Mouse (Mus musculus) ovary, postnatal 36 days (tissue): ENCODE results near the gene Prpf4b.
"Not testable (repeated sequence)": the region's sequence is repeated elsewhere in the genome, so short reads cannot be mapped to it uniquely, and the experiment has no call there.

Experiments
- DNase-seq: peaks from one replicate; pipeline ENCODE4 v3.0.0; 2022; ENCODE audit warnings: low spot score, mixed read lengths

Prpf4b gene

DNA sequence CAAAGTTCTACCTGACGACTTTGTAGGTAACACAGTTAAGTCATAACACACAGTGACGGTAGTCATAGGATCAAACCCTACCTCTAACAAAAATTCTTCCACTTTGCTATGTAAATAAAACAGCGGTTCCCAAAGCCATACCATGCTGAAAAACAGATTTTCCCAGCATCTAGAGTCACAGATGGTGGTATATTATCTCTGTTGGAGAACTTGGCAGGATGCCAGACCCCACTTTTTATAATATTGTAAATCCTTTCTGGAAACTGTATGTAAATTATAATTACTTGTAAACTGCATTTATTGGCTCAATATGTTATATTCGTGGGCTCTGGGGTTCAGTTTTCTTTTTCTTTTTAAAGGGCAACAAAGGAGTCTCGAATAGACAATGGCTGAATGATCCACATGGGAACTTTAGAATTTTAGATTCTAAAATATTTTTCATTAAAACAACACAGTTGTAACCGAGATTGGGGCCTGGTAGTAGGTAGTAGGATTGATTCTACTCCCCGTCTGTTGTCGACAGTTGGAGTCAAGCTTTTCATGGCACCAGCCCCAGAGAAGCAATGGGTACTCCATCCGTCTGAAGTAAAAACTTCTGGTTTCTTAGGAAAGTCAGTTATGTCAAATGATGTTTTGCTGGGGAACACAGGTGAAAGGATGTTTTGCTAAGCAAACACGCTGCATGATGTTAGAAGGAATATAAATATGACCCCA is 60.0 kb downstream of the Prpf4b start:
- no peak for DNase-seq

DNA sequence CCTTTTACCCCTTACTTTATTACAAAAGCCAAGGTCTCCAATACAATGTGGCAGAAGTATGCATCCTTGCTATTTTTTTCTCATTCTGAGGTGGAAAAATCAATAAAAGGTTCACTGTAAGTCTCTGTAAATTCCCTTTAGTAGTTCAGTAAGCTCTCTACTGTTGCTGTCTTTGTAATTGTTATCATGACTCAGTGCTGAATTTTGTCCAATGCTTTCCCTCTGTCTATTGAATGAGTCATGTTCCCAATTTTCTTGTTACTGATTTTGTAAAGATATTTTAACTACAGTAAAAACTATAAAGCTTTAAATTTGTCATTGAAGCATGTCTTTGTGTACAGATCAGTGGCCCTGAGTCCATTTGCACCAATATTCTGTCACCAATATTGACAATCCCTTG is 67.3 kb downstream of the Prpf4b start:
- DNase-seq: no peak

DNA sequence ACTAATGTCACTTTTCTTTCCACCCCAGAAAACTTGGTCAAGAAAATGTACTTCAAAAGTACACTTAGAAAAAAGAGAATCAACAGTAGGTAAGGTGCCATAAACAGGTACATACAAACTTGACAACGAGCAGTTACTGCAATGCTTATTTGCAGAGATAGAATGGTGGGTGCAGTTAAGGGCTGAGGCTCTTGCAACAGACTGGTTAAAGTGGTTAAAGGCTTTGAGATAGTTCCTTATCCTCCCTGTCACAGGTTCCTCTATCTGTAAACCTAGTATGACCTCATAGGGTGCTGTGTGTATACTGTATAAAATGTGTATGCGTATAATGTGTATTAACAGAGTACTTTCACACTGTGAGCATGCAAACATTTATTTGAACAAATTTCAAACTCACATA is 76.3 kb downstream of the Prpf4b start:
- DNase-seq: not testable (repeated sequence)
